Mouse (Mus musculus) CH12.LX (cell line): ENCODE measurements at regions not wholly inside any gene's neighbourhood (a gene's known extent, or its start where the extent isn't known, plus 50 kb on each side); places are given as distances from the start of the nearest gene placed in this dataset.

Experiments
- CHD2 ChIP-seq: IDR thresholded peaks from 2 replicates; pipeline ENCODE4 v1.6.1; 2011; ENCODE audit warnings: low read length, improper control_type of control experiment
- CTCF ChIP-seq, 2 experiments: IDR thresholded peaks in 1 of 2; conservative IDR thresholded peaks in 1 of 2; 2 replicates each; pipeline ENCODE4 v1.5.1; 2011 to 2012; ENCODE audit warnings: low read depth in 2 of 2, low read length in 2 of 2, improper control_type of control experiment in 1 of 2, inconsistent platforms in 1 of 2, mild to moderate bottlenecking in 1 of 2, moderate library complexity in 1 of 2
- USF1 ChIP-seq: IDR thresholded peaks from 2 replicates; pipeline ENCODE4 v1.6.1; 2014; ENCODE audit warnings: low read depth, mild to moderate bottlenecking, inconsistent platforms, low read length, improper control_type of control experiment

GRCm38 (mm10) chr17:7625746-7626145 lies 201.4 kb downstream of the Fndc1 start:
- TF ChIP-seq CTCF (conservative IDR thresholded peaks at IDR 0.05 in 1 of 2, IDR thresholded peaks at IDR 0.05 in 1 of 2; ENCODE audit: low read depth in 2 of 2, low read length in 2 of 2), result no peak
- no peak for TF ChIP-seq USF1
- TF ChIP-seq CHD2, result no peak
